Mouse (Mus musculus) forebrain, embryonic 16.5 days (tissue): Measurements from ENCODE around the gene Pnma5. TPM values are rescaled to one million over a fixed set of nuclear protein-coding genes. Genes with fewer than 3 reads are reported as not detected.
"Not testable (repeated sequence)": the region's sequence is repeated elsewhere in the genome, so short reads cannot be mapped to it uniquely, and the experiment has no call there.

Experiments
- ATAC-seq: fragments of 200-750 bp; cut with Nextera tagmentation; 2 replicates; pipeline ENCODE4 v1.8.0; 2017; ENCODE audit warnings: mild to moderate bottlenecking, moderate library complexity
- H3K27ac ChIP-seq: fragments of 300-500 bp; sonication (generic); 2 replicates; pipeline ENCODE4 v1.5.1; 2014; ENCODE audit warnings: low read length, control low read depth
- H3K27me3 ChIP-seq: fragments of 300-500 bp; sonication (generic); replicated peaks from 2 replicates; pipeline ENCODE4 v1.6.1; 2014; ENCODE audit warnings: low read length; ENCODE audit not compliant: control insufficient read depth, insufficient read depth
- H3K36me3 ChIP-seq: fragments of 300-500 bp; sonication (generic); 2 replicates; pipeline ENCODE4 v1.6.1; 2014; ENCODE audit not compliant: control insufficient read depth, insufficient read depth
- H3K4me1 ChIP-seq: fragments of 300-500 bp; sonication (generic); replicated peaks from 2 replicates; pipeline ENCODE4 v1.6.1; 2014; ENCODE audit warnings: low read length; ENCODE audit not compliant: control insufficient read depth, insufficient read depth
- H3K4me2 ChIP-seq: fragments of 300-500 bp; sonication (generic); 2 replicates; pipeline ENCODE4 v1.6.1; 2014; ENCODE audit warnings: mild to moderate bottlenecking, low read length, control low read depth
- H3K4me3 ChIP-seq: fragments of 300-500 bp; sonication (generic); replicated peaks from 2 replicates; pipeline ENCODE4 v1.5.1; 2014; ENCODE audit warnings: mild to moderate bottlenecking, low read length, control low read depth
- H3K9ac ChIP-seq: fragments of 300-500 bp; sonication (generic); replicated peaks from 2 replicates; pipeline ENCODE4 v1.6.1; 2014; ENCODE audit warnings: low read depth, low read length, control low read depth
- H3K9me3 ChIP-seq: fragments of 300-500 bp; sonication (generic); 2 replicates; pipeline ENCODE4 v1.6.1; 2016; ENCODE audit warnings: low read length; ENCODE audit not compliant: control insufficient read depth
- WGBS: fragments of 180-500 bp; shearing (Covaris S2); extraction: QIAGEN DNeasy Blood & Tissue Kit; methylation state at CpG from one replicate; pipeline ENCODE4 v1.1.7; 2014; 5-methylcytosine and 5-hydroxymethylcytosine counted together
- polyA plus RNA-seq: library from polyadenylated mRNA; unstranded; fragments of >200 nt; fragmentation: Nextera tagmentation; extraction: Ambion mirVana; gene quantifications from 2 replicates; pipeline ENCODE4 v1.2.1, GENCODE M21; 2015

Pnma5 gene
- polyA plus RNA-seq = 0.22 TPM in 1 of 2 replicates, not detected in the other

DNA sequence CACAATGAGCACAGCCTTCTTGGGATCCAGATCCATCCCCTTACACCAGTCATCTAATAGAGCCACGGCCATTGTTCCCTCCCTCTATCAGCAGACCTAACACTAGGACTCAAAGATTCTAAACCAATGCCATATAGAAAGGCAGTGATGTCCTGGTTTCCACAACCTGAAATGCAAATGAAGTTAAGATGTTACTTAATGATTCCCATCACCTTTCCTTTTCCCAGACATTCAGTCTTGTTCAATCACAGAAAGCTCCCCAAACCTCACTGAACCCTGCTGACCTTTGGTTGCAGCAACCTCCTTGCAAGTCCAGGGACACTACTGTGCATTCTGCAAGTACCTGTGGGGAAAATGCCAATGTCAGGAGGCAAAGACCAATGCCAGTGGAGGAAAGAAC, at the start of gene Pnma5:
Pnma5 (minus strand) TSS at position 101 of the 400 bp plus-strand sequence.
- WGBS = 73% methylated on average over 1 of the region's 1 CpGs
- H3K4me3 ChIP-seq = no peak within 1 kb of the TSS
- H3K27ac ChIP-seq = no peak within 1 kb of the TSS
- no peaks in the 10 kb centered on the region for H3K4me1 ChIP-seq
- no peaks in the 10 kb centered on the region for H3K36me3 ChIP-seq
- H3K9me3 ChIP-seq = no peaks in the 10 kb centered on the region
- no peak for ATAC-seq
- H3K9ac ChIP-seq = no peak within 1 kb of the TSS
- H3K27me3 ChIP-seq = no peaks in the 10 kb centered on the region
- H3K4me2 ChIP-seq = no peak within 1 kb of the TSS

DNA sequence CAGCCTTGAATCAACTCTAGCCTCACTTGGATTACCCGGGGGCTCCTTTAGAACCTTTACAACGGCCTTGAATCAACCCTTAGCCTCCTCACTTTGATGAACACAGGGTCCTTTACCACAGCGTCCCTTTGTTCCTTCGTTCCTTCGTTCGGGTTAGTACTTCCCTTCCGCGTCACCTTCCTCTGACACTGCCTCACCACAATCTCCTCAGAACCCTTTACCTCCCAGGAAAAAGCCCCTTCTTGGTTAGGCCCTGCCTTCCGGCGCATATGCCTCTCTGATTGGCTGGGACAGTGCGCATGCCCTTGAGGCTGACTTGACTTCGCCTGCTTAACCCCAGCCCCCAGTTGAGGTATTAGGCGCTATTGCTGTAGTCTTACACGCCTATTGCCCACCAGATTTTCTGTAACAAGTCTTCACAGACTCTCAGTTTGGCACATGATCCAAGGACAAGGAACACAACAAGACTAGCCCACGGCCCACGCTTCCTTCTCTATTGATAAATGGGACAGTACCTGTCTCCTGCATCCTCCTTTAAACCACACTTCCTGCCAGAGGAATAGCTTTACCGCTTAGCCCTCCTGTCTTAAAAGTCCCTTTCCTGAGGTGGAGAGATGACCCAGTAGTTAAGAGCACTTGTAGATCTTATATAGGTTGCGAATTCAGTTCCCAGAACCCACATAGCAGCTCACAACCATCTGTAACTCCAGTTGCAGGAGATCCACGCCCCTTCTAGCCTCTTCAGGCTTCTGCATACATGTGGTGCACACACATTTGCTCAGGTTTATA, 45.6 kb upstream of the Pnma5 start, which contains the start of gene Xlr4a:
Xlr4a (minus strand) TSS at position 212 of the 789 bp plus-strand sequence.
- not testable (repeated sequence) for H3K9ac ChIP-seq, H3K27ac ChIP-seq, H3K9me3 ChIP-seq, H3K4me2 ChIP-seq, H3K27me3 ChIP-seq, H3K36me3 ChIP-seq, H3K4me1 ChIP-seq, H3K4me3 ChIP-seq, ATAC-seq
- WGBS = 85% methylated on average over 16 of the region's 19 CpGs

DNA sequence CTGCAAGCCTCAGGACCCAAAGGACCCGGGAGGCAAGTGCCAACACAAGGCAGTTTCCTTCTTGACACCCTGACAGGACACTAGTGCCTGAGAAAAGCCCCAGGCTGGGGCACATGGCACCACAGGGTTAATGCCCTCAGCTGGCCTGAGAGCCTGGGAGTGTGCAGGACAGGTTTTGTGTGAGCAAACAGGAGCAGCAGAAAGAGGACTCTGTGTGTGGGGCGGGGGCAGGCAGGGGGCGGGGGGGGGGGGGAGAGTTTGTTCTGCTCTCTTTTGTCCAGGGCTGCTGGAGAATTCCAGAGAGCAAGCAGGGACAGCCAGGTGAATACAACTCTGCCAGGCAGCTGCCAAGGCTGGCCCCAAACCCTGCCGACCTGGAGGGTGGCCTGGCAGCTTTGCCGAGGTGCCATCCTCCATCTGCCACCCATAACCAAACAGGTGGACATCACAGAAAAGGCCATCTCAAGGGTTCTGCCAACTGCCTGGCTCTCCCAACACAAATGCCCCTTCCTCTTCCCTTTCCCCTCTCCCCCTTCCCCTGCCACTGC, 29.9 kb upstream of the Pnma5 start:
- not testable (repeated sequence) for H3K27me3 ChIP-seq, H3K4me2 ChIP-seq, H3K4me3 ChIP-seq, H3K4me1 ChIP-seq, H3K27ac ChIP-seq, H3K36me3 ChIP-seq, ATAC-seq, H3K9ac ChIP-seq, H3K9me3 ChIP-seq
- WGBS = 40% methylated on average over 1 of the region's 5 CpGs

DNA sequence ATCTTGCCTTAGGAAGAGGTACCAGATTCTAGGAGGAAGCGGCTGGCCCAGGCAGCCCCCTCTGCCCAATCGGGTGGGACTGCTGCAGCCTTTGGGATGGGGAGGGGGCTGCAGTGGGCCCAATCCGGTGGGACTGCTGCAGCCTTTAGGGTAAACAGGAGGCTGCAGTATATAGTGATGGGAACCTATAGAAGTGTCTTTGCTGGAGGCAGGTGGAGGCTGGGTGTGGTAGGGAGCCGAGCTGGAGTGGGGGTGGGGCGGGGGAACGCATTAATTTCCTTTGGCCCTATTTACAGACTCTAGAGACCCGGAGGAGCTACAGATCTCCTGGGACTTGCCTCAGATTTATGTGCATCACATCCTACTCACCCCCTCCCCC, 27.5 kb upstream of the Pnma5 start, which contains the start of gene Pnma3:
Pnma3 (plus strand) TSS at position 373 of the 379 bp plus-strand sequence.
- H3K36me3 ChIP-seq = no peaks in the 10 kb centered on the region
- H3K9me3 ChIP-seq = no peaks in the 10 kb centered on the region
- H3K4me3 ChIP-seq = peak within 1 kb of the TSS; percentile 40
- 39% methylated on average over 7 of the region's 7 CpGs for WGBS
- H3K27me3 ChIP-seq = no peaks in the 10 kb centered on the region
- peak within 1 kb of the TSS; percentile 51 for H3K9ac ChIP-seq
- no peak within 1 kb of the TSS for H3K27ac ChIP-seq
- H3K4me1 ChIP-seq = no peaks in the 10 kb centered on the region; the same call in 1 of the 2 replicates
- H3K4me2 ChIP-seq = peak within 1 kb of the TSS; percentile 55
- no peak; the same call in none of the 2 replicates for ATAC-seq

DNA sequence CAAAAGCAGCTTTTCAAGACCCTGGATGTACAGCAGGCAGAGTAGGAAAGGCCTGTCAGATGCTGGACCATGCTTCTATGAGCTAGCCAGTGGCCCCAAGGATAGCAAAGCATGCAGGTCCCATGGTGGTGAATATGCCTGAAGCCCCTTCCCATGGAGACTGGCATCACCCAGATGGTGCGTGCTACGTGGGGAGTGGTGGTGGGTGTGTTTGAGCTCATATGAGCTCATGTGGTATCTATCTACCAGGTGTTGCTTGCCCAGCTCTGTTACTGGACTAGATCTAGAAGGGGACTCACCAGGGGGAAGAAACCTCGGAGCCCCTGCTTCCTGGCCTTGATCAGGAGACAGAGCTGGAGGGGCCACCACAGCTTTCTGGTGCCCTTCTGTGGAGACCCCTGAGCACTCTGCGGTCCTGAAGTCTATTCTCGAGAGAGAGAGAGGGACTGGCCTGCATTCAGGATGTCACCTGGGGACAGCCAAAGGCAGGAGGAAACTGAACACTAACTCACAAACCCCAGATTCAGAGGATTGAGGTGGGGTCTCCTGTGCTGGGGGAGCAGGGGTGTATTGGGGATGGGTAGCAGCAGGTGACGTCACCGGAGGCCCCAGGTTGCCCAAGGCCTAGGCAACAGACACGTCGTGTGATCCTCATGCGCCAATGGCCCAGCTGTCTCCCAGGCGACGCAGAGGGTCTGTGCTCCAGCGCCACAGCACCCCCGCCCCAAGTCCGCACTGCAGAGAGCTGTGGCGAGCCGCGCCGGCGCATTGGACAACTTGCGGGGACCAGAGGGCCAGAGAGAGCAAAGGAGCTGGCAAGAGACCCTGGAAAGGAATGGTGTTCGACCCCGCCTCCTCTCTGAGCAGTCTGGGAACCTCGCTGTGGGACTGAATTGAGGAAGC, 26.9 kb upstream of the Pnma5 start:
- Histone ChIP-seq H3K27me3 (no peaks in the 10 kb centered on the region), H3K9ac (peak overlapping the region; percentile 51), H3K9me3 (no peaks in the 10 kb centered on the region), H3K27ac (no peak overlapping the region), H3K4me2 (peak overlapping the region; percentile 55), H3K36me3 (no peaks in the 10 kb centered on the region), H3K4me1 (no peaks in the 10 kb centered on the region; the same call in 1 of the 2 replicates), H3K4me3 (peak overlapping the region; percentile 40)
- WGBS = 28% methylated on average over 24 of the region's 24 CpGs
- ATAC-seq = peak; percentile 91

DNA sequence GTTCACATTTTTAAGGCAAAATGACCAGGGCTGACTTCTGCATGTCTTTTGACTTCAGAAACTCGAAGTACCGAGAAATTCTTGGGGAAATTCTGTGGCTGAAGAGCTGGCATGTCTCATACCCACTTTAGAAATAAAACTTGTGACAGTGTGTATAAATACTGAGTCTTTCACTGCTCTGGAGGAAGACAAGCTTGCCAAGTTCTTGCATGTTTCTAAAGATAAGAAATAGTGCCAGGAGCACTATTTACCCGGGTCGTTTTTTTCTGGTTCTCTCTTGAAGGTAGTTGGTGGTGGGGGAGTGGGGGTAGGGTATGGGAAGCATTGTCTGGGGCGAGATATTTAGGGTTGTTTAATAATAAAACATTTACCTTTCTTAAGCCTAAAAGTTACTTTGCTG, 25.4 kb upstream of the Pnma5 start:
- Histone ChIP-seq H3K27me3 (no peaks in the 10 kb centered on the region), H3K4me1 (no peaks in the 10 kb centered on the region; the same call in 1 of the 2 replicates), H3K9me3 (no peaks in the 10 kb centered on the region), H3K9ac (no peak overlapping the region), H3K36me3 (no peaks in the 10 kb centered on the region), H3K27ac (no peak overlapping the region), H3K4me3 (no peak overlapping the region), H3K4me2 (no peak overlapping the region)
- WGBS = 49% methylated on average over 5 of the region's 5 CpGs
- ATAC-seq = no peak

DNA sequence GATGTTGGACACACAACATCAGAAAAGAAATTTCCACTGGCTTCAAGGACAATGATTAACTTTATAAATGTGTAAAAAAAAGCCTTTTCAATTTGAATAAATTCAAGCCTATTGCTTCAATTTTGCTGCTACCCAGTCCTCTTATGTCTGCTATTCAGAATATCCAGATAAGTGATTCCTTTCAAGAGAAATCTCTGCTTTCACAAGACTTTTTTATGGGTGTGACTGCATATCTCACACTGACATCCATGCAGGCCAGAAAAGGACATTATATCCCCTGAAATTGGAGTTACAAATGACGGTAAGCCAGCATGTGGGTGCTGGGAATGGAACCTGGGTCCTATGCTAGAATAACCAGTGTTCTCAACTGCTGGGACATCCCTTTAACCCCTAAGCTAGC, 24.6 kb upstream of the Pnma5 start:
- Histone ChIP-seq H3K36me3 (no peaks in the 10 kb centered on the region), H3K9ac (no peak overlapping the region), H3K4me3 (no peak overlapping the region), H3K4me1 (no peaks in the 10 kb centered on the region; the same call in 1 of the 2 replicates), H3K9me3 (no peaks in the 10 kb centered on the region), H3K27me3 (no peaks in the 10 kb centered on the region), H3K4me2 (no peak overlapping the region), H3K27ac (no peak overlapping the region)
- WGBS = 87% methylated on average over 1 of the region's 1 CpGs
- no peak for ATAC-seq

DNA sequence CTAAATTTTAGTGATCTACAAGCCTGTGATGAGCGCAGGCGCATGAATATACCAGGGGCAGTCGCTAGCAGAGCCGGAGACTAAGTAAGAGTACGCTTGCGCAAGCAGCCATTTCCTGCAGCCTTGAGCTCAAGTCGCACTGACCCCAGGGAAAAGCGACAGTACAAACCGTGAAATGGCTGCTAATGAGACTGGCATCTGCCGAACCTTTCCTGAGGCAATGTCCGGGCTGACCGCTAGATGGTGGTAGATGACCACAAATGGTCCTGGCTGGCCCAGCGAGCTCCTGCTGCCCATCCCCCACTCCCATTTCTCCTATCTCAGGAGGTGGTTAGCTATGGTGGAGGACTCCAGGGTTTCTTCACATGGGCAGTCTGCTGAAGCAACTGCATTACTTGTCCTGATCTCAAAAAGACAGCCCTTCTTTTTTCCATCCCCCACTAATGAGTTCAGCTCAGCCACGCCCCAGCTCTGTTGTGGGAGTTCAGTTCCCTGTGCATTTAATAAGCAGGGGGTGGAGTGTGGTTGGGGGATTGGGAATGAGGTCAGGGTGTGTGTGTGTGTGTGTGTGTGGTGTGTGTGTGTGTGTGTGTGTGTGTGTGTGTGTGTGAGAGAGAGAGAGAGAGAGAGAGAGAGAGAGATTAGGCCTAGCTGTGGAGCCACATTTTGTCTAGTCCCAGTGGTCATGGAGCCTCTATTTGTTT, 17.1 kb upstream of the Pnma5 start:
- Histone ChIP-seq H3K9me3 (no peaks in the 10 kb centered on the region), H3K4me3 (no peak overlapping the region; the same call in 1 of the 2 replicates), H3K36me3 (no peaks in the 10 kb centered on the region), H3K4me2 (peak overlapping the region; percentile 34), H3K27me3 (no peaks in the 10 kb centered on the region), H3K4me1 (no peaks in the 10 kb centered on the region; the same call in 1 of the 2 replicates), H3K27ac (no peak overlapping the region), H3K9ac (no peak overlapping the region)
- WGBS = 10% methylated on average over 14 of the region's 14 CpGs
- ATAC-seq = peak; percentile 97
